Mouse (Mus musculus) neutrophil, adult 5-6 weeks (primary cell): ENCODE results near the gene Samd1. TPM values are rescaled to one million over a fixed set of nuclear protein-coding genes. Genes with fewer than 3 reads are reported as not detected.
A peak's percentile ranks its signal among the peaks of the same experiment; 100 is the strongest.
"Not testable (repeated sequence)": the region's sequence is repeated elsewhere in the genome, so short reads cannot be mapped to it uniquely, and the experiment has no call there.

Source experiments
- ATAC-seq: fragments of 151-379, 151-347 bp; 2 replicates; pipeline ENCODE4 v1.8.0; 2017; ENCODE audit warnings: mild to moderate bottlenecking, moderate TSS enrichment; ENCODE audit not compliant: insufficient number of reproducible peaks, poor library complexity, low FRiP score, severe bottlenecking; ENCODE audit errors: extremely low read depth
- total RNA-seq: library from RNA; stranded (forward); fragments of 200-1000 nt; gene quantifications from 2 replicates; pipeline ENCODE4 v1.2.3, GENCODE M21; 2017

Samd1 gene
- total RNA-seq, 1 experiment from 2014 or later: 42.8 TPM

DNA sequence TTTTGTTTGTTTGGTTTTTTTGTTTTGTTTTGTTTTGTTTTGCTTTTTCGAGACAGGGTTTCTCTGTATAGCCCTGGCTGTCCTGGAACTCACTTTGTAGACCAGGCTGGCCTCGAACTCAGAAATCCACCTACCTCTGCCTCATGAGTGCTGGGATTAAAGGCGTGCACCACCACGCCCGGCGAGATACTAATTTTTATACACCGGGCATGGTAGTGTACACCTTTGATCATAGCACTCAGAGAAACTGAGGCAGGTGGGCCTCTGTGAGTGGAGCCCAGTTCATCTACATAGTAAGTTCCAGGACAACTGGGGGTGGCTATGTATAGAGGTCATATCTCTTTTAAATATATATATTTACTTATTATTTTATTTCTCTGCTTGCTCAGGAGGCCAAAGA, 8.0 kb downstream of the Samd1 start:
- not testable (repeated sequence) for ATAC-seq

DNA sequence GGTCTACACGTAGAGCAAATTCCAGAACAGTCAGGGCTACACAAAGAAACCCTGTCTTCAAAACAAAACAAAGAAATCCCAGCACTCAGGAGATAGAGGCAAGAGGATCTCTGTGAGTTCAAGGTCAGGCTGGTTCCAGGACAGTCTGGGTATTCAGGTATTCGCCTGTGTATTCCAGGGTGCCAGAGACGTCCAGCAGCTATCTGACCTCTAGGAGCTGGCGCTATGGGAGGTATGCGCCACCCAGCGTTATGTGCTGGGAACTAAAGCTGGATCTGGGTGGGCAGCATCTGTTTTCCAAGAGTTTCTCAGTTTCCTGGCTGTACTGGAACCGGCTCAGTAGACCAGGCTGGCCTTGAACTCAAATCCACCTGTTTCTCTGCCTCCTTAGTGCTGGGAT, 10.9 kb downstream of the Samd1 start:
- no peak for ATAC-seq

DNA sequence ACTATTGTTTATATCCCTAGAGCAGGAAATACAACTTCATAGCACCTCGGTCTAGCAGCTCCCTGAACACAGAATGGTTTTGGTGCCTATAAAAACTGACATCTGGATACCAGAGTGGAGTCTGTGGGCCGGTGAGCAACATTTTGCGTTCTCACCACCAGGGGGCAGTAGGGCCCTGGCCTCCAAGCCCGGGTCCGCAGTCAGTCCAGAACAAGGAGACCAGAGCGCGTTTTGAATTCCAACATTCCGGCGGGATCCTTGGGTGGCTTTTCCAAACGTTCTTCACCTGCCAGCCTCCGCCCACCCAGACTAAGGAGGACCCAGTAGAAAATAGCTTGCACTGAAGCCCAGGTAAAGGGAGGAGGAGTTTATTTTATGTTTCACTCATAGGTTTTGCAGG, 12.4 kb downstream of the Samd1 start:
- ATAC-seq: peak; percentile 75

DNA sequence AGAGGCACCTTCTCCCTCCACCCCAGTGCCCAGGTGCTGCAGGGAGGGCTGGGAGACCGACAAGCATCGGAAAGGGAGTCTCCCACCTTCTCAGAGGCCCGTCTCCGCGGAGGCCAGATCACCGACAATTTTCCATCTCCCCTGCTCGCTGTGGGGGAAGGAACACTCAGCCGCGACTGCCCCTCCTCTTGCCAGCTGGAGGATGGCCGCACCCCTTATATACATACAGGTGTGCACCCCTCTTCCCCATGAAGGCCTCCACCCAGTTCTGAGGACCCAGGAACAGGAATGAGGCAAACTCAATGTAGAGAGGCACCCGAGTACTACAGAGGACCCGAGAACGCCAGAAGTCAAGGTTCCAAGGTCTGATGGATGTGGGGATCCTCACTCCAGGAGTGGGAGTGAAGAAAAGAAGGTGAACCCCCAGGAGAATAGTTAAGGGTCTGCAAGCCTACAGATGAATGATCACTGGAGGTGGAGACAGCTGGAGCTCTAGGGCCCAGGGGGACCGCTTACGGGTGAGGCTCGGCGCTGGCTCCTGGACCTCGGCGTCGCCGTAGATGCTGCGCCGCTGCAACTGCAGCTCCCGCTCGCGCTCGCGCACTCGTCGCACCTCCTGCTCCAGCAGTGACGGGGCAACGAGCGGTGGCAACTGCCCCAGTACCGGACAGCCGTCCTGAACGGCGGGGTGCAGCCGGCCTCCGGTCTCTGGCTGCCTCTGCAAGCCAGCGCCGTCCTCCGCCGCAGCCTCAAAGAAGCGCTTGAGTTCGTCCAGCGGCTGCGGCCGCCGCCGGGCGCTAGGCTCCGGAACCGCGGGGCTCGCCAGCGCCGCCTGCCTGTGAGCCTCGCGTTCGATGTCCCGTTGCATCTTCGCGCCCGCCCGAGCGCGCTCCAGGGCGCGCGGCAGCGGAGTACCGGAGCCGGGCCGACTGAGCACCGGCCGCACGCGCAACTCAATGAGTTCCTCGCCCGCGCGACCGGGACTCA, 13.4 kb downstream of the Samd1 start:
- peak; percentile 55 for ATAC-seq

DNA sequence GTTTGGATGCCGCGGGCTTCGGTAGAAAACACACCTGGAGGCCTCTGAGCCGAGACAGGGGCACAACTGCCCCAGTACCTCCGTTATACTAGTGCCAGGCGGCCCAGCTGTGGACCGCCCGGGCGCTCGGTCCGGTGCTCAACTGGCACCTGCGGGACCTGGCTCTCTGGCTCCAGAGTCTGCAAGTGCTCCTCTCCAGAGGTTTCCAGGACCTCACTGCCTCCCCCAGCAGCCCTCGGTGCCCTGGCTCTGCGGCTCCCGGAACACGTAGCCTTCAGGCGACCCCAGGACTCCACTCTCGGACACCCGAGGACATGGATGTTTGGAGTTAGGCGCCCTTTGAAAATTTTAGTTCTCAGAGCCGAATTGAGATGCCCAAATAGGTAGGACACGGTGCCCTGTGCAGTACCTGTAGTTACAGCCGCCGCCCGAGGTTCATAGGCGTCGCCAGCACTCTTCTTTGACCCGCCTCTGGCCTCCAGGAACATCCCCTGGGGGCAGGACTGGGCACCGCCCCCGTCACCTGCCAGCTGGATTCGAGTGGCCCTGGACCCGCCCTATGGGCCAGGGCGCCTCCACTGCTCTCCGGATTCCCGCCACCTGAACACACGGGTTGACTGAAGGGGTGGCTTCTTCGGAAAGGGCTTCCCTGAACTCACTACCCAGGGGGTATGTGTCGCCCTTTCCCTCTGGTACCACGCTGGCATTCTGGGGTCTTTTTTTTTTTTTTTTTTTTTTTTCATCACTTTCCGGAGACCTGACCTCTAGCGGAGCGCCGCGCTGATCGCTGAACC, 14.4 kb downstream of the Samd1 start, which contains the start of gene 2210011C24Rik:
Gene 2210011C24Rik (minus strand): TSS at position 467 of the 794 bp plus-strand sequence.
- ATAC-seq: 0 out of 2 replicates have a peak, but pooled peaks have one; percentile 7

DNA sequence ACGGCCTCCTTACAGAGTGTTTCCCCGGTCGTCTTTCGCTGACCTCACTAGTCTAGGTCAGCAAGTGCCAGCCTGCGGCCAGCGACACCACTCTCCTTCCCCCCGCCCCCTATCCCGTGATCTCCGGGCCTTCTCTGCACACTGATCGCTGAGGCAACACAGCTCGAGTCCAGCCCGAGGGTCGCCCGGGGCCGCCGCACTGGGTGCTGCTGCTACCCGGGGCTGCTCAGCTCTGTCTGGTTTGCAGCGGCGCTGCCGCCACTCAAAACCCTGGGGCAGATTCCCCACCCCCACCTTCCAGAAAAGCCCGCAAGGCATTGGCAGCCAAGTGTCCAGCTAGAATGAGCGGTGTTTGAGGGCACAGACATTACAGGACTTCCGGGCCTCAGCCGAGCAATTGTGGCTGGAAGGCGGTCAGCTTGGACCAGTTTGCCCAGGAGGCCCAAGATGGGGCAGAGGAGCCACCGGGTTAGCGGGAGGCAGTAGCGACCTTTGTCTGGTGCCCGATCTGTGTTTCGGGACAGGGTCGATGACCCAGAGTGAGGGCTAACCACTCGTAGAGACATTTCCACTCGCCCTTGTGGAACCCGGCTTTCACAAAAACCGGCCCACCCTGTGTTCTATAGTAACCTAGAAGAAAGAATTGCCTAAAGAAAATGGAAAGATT, 15.2 kb downstream of the Samd1 start:
- ATAC-seq: no peak

DNA sequence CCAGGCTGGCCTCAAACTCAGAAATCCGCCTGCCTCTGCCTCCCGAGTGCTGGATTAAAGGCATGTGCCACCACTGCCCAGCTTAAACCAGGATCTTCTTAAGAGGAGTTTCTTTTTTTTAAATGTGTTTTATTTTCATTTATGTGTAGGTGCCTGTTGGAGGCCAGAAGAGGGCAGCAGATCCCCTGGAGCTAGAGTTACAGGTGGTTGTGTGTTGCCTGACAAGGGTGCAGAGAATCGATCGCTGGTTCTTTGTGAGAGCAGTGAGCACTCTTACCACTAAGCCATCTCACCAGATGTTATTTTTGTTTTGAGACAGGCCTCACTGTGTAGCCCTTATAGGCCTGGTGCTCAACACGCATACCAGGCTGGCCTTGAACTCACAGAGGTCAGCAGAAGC, 18.4 kb downstream of the Samd1 start:
- no peak for ATAC-seq

DNA sequence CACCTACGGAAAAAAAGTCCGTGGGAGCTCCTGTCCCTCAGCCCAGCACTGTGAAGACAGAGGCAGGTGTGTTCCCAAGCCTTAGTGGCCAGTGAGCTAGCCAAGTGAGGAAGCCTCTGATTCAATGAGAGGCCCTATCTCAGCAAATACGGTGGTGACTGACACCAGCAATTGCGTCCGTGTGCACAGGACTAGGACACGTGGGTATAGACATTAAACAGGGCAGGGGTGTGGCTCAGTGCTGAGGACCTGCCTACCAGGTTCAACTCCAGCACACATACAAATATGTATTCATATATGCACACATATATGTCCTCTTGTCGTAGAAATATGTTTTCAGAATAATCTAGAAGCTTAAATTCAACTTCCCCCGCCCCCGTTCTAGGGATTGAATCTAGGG, 22.3 kb downstream of the Samd1 start:
- no peak for ATAC-seq

DNA sequence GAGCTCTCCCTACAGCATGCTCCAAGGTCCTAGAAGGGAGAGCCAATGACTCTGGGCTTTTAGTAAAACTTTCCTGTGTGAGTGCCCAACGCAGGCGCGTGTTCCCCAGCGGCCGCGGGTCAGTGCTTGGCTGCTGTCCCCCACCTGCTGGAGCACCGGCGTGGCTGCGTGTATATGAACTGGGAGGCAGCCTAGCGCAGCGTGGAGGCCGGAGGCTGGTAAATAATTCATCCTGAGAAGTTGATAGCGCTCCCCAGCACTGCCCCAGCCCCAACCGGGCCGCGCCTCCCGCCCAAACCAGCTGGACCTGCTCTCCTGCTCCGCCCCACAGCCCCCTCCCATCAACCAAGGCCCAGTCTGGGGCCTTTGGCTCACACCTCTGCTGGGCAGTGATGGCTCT, 23.6 kb downstream of the Samd1 start, which contains the start of gene Palm3:
Gene Palm3 (plus strand): TSS at position 376 of the 400 bp plus-strand sequence.
- no peak for ATAC-seq

DNA sequence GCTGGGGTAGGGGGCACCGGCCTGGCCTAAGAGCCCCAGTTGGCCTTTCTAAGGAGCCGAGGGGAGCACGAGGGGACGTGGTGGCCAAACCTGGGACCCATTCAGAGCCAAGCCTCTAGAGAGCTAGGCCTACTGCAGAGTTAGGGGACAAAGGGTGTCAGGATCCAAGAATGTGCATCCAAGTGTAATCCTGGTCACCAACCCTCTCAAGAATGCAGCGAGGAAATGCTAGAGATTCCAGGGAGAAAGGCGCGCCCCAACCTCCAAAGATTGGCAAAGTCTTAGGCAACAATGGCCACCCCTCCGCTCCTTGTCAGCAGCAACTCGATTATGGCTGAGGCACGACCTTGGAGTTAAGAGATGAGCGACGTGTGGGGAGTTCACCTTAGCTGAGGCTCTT, 24.1 kb downstream of the Samd1 start:
- no peak for ATAC-seq

DNA sequence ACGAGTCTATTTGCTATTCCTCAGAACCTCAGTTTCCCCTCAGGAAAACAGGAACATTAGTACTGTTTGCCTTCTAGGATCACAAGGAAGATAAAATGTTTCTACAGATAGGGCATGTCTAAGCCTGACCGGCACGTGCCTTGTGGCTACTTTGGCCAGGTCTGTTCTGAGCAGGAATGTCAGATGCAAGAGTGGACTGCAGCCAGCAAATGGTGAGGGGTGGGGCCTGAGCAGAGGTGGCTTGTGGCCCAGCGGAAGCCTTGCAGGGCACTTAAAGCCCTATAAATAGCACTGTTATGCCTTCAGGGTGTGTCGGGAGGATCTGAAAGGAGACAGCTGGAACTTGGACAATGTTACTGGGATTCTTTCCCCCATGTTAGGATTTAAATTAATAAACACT, 25.6 kb downstream of the Samd1 start:
- no peak for ATAC-seq

DNA sequence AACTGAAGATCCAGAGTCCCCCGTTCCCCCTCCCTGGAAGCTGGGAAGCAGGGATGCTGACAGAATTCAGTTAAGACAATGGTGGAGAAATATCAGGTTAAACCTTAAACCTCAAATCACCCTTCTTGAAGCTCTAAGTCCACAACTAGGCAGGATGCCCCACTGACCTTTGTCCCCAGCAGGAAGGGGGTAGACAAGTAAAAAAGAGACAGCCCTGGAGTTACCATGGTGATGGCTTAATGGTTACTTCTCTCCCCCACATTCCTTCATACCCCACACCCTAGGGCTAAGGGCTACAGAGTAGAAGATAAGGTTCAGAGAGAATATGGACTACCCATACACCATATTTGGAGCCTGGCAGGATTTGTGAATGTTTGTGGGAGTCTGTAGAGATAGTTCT, 26.2 kb downstream of the Samd1 start:
- ATAC-seq: no peak

DNA sequence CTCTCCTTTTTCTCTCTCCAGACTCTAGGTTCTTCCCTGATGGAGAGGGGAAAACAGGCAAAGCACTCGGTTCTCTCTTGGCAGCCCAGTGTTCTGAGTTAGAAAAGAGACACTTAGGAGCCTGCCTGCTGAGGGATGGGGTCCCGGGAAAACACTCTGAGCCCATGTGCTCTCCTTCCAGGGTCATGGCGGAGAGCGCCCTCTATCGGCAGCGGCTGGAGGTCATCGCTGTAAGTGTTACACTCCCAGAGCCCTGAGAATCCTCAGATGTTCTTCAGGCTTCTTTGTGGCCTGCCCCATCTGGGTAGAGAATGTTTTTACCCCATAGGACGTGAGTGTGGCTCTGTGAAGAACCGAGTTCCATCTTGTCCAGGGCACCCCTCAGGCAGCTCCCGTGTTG, 26.7 kb downstream of the Samd1 start:
- ATAC-seq: no peak

DNA sequence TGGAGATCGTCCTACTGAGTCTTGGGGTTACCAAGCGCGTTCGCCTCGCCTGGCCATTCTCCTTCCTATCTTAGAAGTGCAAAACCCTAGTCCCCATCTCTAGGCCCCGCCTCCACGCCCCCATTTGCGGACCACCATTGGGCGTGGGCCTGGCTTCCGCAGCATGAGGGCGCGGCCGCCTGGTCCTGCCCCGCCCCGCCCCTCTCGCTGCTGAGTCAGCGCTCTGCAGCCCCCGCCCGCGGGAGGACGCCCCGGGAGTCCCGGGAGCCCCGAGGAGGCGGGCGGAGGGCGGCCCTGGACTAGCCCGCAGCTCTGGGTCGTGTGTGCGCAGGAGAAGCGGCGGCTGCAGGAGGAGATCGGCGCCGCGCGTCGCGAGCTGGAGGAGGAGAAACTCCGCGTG, 28.4 kb downstream of the Samd1 start:
- no peak for ATAC-seq

DNA sequence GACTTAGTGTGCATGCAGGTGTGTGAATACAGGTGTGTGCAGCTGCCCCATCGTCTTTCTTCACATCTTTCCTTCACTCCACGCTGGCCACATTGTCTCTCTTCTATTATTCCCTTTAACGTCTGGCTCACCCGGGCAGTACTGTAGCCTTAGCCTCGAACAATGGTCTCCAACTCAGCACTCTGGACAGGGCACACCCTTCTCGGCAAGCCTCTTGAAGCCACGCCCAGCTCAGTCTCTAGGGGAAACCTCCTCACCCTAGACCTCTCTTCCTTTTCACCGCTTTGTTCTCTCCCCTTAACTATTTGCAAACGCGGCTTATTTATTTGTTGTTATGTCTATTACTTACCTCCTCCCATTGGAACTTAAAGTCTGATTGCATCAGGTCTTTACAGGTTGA, 30.0 kb downstream of the Samd1 start:
- peak; percentile 37; the same call in 1 of the 2 replicates for ATAC-seq

DNA sequence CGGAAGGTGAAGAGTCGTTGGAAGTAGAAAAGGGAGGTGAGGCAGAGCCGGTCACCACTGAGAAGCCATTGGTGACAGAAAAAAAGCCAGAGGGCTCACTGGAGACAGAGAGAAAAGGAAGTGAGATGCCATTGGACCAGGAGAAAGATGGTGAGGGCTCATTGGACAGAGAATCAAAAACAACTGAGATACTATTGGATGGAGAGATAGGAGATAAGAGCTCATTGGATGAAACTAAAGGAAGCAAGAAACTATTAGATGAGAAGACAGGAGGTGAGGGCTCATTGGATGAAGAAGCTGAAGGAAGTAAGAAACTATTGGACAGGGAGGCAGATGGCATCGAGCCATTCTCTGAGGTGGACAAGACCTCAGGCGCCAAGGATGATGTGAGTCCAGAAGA, 31.8 kb downstream of the Samd1 start:
- no peak for ATAC-seq

DNA sequence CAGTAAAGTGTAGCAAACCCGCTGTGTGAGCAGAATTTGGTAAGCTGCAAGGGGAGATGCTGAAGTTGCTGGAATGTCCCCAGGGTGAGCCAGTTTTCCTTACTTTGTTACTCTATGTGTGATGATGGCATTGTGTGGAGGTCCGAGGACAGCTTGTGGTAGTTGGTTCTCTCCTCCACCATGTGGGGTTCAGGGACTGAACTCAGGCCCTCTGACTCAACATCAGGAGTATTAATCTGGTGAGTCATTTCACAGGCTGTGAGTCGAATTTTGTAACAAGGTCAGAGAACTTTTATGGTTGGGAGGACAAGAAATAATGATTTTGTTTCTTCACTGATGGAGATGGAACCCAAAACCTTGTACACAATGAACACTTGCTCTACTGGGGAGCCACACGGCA, 35.3 kb downstream of the Samd1 start:
- no peak for ATAC-seq

DNA sequence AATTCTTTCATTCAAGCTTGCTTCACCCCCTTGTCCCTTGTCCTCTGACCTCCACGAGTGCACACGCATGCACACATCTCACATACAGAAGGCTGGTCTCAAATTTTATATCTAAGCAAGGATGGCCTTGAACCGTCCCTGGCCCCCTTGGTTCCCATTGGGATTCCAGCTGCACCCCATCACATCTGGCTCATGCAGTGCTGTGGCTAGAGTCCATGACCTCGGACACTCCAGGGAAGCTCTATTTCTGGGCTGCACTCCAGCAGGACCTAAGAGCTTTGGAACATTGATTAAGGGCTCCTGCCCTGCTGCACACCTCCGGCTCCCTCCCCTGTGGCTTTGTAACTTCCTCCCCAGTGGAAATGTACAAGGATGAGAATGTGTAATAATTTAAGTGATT, 40.5 kb downstream of the Samd1 start:
- no peak for ATAC-seq

DNA sequence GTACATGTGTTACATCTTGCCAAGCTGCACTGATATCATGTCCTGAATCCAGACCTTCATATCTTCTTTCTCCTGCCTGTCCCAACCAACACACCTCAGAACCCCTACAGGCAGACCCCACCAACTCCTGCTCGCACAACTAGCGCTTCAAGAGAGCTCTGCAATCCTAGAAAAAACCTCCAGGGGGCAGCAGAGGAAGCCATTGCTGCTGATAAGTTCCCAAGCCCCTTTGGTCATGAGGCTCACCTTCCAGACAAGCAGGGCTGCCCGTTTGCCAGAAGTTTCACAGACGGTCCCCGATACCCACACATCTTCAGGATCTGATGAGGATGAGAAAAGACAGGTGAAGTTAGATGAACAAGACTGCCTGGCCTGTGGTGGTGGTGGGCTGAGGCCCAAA, 41.6 kb downstream of the Samd1 start:
- peak; percentile 44; the same call in 1 of the 2 replicates for ATAC-seq
